Mouse (Mus musculus) ES-E14 (cell line): Measurements from ENCODE around the gene Bnip1.

Experiments used
- CHD2 ChIP-seq: IDR thresholded peaks from 2 replicates; pipeline ENCODE4 v1.6.1; 2014; ENCODE audit warnings: mild to moderate bottlenecking, low read depth, low read length, inconsistent platforms
- MAFK ChIP-seq: IDR thresholded peaks from 2 replicates; pipeline ENCODE4 v1.6.1; 2014; ENCODE audit warnings: mild to moderate bottlenecking, low read depth, low read length, inconsistent platforms; ENCODE audit not compliant: insufficient read depth
- ZC3H11A ChIP-seq: IDR thresholded peaks from 2 replicates; pipeline ENCODE4 v1.6.1; 2012; ENCODE audit warnings: low read depth, mild to moderate bottlenecking, inconsistent platforms, low read length, borderline replicate concordance
- ZNF384 ChIP-seq: IDR thresholded peaks from 2 replicates; pipeline ENCODE4 v1.6.1; 2012; ENCODE audit warnings: low read depth, low read length, inconsistent platforms

GRCm38 (mm10) chr17:26813497-26813896, 32.6 kb downstream of the Bnip1 start:
- TF ChIP-seq CHD2 (no peak), ZC3H11A (no peak), MAFK (no peak), ZNF384 (no peak)
